Mouse (Mus musculus): ENCODE data around the gene Bcl3.

DNA sequence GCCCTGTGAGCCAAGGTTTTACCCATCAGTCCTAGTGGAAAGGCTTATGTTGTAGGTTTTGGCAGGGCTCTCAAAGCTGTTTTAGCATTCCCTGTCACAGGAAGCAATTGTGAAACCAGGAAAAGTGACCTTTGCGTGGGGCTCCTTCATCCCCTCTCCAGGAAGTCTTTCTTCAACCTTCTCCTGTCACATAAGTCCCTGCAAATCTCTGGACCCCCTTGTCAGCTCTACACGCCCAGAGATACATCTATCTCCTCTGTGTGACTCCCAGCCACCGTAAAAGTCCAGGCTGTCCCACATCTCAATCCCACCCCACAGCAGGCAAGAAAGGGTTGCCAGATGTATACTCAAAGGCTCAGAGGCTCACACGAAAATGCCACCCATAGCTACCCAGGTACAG, 50.9 kb downstream of the Bcl3 start:
- TF ChIP-seq TBP (conservative IDR thresholded peaks at IDR 0.05; ENCODE audit: low read depth, low read length) = no peak
- no peak for TF ChIP-seq ZNF384 (IDR thresholded peaks at IDR 0.05; ENCODE audit: low read depth, low read length)
- no peak for TF ChIP-seq ZMIZ1 (IDR thresholded peaks at IDR 0.05; ENCODE audit: low read depth, low read length)

All from CH12.LX (cell line).